Mouse (Mus musculus): ENCODE measurements around the gene Hsf3.

The Hsf3 gene

DNA sequence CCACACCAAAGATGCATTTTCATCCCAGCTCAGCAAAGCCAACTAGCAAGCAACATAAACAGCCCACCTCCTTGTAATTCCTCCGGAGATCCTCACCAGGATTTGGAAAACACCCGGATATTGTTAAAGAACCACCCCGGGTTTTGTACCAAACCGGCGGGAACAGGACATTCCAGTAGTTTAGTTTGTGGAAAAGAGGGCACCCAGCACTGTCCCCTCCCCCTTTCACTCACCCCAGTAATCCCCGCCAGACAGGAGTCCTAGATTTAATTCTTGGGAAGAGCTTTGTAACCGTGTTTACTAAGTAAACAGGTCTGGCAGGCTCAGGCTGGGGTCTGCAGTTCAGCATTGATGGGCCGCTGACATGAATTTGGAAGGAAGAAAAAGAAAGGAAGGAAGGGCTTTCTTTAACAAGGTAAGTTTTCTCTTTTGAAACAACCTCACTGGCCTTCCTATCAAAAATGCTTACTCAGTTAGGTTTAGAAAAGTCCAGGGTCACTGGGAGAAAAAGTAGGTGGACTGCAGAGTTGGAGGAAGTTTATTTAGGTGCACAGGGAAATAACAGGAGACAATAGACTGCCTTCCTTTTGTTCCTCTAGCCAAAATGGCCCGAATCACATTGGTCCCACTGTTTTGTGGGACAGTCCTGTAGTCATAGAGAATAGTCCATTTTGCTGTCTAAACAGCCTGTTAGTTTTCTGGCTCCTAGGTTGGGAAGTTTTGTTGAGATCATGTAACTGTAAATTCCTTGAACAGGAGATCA is at the start of gene Hsf3:
Gene Hsf3 (minus strand): TSS at position 94 of the 763 bp plus-strand sequence.
- DNase-seq (ENCODE audit: low read depth, low spot score): no peak

DNA sequence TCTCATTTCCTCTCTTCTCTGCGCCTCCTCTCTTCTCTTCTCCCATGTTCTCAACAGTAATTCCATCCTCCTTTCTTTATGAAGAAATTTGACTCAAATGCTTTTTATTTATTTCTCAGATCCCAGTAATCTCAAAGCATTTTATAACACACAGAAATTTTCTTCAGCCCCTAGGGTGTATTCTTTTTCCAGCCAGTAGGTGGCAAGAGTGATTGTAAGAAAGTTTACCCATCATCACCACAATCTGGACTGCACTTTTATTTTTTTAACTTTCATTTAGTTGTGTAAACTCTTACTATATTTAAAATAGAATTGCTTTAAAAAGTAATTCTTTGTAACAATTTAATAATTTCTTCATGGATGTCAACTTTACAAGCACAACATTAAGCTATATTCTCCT is 45.5 kb upstream of the Hsf3 start:
- DNase-seq (ENCODE audit: low read depth, low spot score): no peak

GRCm38 (mm10) chrX:96455149-96455548 is 945 bp downstream of the Hsf3 start, which contains the start of gene Heph:
Heph (plus strand) TSS chrX:96455359.
- DNase-seq (ENCODE audit: low read depth, low spot score): no peak

- no peak for DNase-seq (ENCODE audit: low read depth, low spot score)
Observed at GRCm38 (mm10) chrX:96419383-96419782, 36.7 kb downstream of the Hsf3 start.

DNA sequence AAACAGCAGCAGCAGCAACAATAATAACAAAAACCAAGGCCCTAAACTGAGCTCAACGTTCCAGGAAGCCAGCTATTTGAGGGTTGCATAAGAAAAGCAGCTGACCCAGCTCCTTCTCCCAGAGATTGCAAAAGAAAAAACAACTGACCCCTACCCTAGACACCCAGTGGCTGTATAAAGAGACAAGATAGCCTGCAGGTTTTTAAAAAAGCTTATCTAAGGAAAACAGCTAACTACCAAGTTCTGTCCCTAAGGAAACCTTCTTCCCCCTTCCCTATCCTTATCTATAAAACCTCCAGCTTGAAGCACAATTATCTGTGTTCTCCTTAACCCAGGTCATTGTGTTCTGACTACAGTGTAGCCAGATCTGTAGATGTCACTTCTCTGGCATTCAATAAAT is 38.4 kb downstream of the Hsf3 start:
- DNase-seq (ENCODE audit: low read depth, low spot score): no peak

GRCm38 (mm10) chrX:96416970-96417369 is 39.1 kb downstream of the Hsf3 start:
- no peak for DNase-seq (ENCODE audit: low read depth, low spot score)

GRCm38 (mm10) chrX:96415351-96415750 is 40.7 kb downstream of the Hsf3 start:
- DNase-seq (ENCODE audit: low read depth, low spot score): peak; percentile 41

- DNase-seq (ENCODE audit: low read depth, low spot score): no peak
Observed at GRCm38 (mm10) chrX:96339108-96339507, 117.0 kb downstream of the Hsf3 start.

DNA sequence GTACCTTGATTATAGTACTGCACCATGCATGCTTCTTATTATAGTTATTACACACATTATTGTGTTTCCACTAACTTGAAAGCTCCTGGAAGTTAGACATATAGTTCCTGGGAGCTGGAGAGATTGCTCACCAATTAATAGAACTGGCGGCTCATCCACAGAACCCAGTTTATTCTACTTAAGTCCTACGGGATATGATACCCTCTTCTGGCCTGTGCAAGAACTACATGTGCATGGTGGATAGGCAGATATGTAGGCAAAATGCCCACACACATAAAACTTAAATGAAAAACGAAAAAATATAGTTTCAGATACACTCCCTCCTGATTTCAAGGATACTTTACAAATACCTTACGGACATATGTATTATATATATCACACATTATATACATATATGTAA is 126.3 kb downstream of the Hsf3 start:
- DNase-seq (ENCODE audit: low read depth, low spot score): peak; percentile 25

DNA sequence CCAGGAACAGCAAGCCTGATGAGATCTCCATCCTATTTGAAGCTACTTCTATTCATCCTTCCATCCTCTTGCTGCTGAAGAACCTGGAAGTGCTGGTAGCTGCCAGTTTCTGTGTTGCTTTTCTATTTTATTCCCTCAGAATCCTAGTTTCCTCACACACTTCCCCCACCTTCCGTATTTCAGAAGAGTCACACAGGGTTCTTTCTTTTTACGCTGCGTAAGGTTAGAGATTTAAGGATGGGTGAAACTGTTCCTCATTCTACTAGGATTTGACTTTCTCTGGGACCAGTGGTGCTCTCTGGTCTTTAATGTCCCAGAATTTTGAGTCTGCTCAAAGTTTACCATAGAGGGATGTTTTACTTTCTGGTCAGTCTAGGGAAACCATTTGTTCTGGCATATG is 162.8 kb downstream of the Hsf3 start, which contains the start of gene Vsig4:
Gene Vsig4 (minus strand): TSS at position 101 of the 400 bp plus-strand sequence.
- DNase-seq (ENCODE audit: low read depth, low spot score): no peak

GRCm38 (mm10) chrX:96256509-96256908 is 199.6 kb downstream of the Hsf3 start:
- DNase-seq (ENCODE audit: low read depth, low spot score): no peak
